Mouse (Mus musculus): Measurements from ENCODE around the gene Kap.

- no peak for TF ChIP-seq CTCF (conservative IDR thresholded peaks at IDR 0.05; ENCODE audit: low read length)
- no peak for TF ChIP-seq POU5F1 (IDR thresholded peaks at IDR 0.05; ENCODE audit: borderline replicate concordance, low read length)
Observed at GRCm38 (mm10) chr6:133855871-133856270, 2.3 kb upstream of the Kap start.
